Comparison of ENCODE assay signal across 7 mouse cellular contexts in genomic region chr1:156838177-156838576, GRCm38 (mm10). TPM values are rescaled to one million over a fixed set of nuclear protein-coding genes. Genes with fewer than 3 reads are reported as not detected.
DNase-seq lines count a peak whose midpoint lies in the region; ATAC-seq and TF ChIP-seq lines count a peak whose summit lies in the region.

Gene Angptl1 (plus strand): TSS chr1:156838562.

- ATAC-seq in lung, postnatal 0 days: no peak
- ATAC-seq in heart, embryonic 16.5 days (replicated peaks; ENCODE audit: extremely low read depth, insufficient read depth, low FRiP score): no peak
- no peak for ATAC-seq in stomach, postnatal 0 days (ENCODE audit: low FRiP score, low TSS enrichment)

- WGBS in lung, postnatal 0 days: 40% methylated on average over 4 of the region's 4 CpGs
- 68% methylated on average over 4 of the region's 4 CpGs for WGBS in heart, embryonic 16.5 days
- 31% methylated on average over 4 of the region's 4 CpGs for WGBS in stomach, postnatal 0 days

- H3K4me2 ChIP-seq in lung, postnatal 0 days (replicated peaks; ENCODE audit: low read depth, low read length): peak within 1 kb of the TSS; percentile 43
- peak within 1 kb of the TSS; percentile 59 for H3K4me2 ChIP-seq in heart, embryonic 16.5 days (ENCODE audit: low read depth, low read length)
- H3K4me2 ChIP-seq in stomach, postnatal 0 days (replicated peaks; ENCODE audit: low read depth): peak within 1 kb of the TSS; percentile 55

- no peak for TF ChIP-seq CTCF in lung, postnatal 0 days (IDR thresholded peaks at IDR 0.05)
- TF ChIP-seq CTCF in stomach, postnatal 0 days (IDR thresholded peaks at IDR 0.05; ENCODE audit: low read depth): no peak

- no peaks in the 10 kb centered on the region for H3K27me3 ChIP-seq in lung, postnatal 0 days (replicated peaks; ENCODE audit: insufficient read depth, low read length)
- H3K27me3 ChIP-seq in heart, embryonic 16.5 days (ENCODE audit: control insufficient read depth, insufficient read depth, low read length): no peaks in the 10 kb centered on the region
- no peaks in the 10 kb centered on the region for H3K27me3 ChIP-seq in stomach, postnatal 0 days (ENCODE audit: control insufficient read depth, insufficient read depth, low read length)

- no peak for TF ChIP-seq EP300 in lung, postnatal 0 days (IDR thresholded peaks at IDR 0.05)
- no peak for TF ChIP-seq EP300 in stomach, postnatal 0 days (optimal IDR thresholded peaks at IDR 0.05)

- H3K4me3 ChIP-seq in lung, postnatal 0 days (ENCODE audit: low read depth, low read length): 0 out of 2 replicates have a peak within 1 kb of the TSS, but pooled peaks have one; percentile 19
- H3K4me3 ChIP-seq in heart, embryonic 16.5 days (ENCODE audit: low read length): peak within 1 kb of the TSS; percentile 34
- peak within 1 kb of the TSS; percentile 31 for H3K4me3 ChIP-seq in stomach, postnatal 0 days (ENCODE audit: low read depth, low read length)

- H3K9ac ChIP-seq in lung, postnatal 0 days (replicated peaks; ENCODE audit: low read depth): 0 out of 2 replicates have a peak within 1 kb of the TSS, but pooled peaks have one; percentile 3
- H3K9ac ChIP-seq in heart, embryonic 16.5 days (ENCODE audit: low read length): peak within 1 kb of the TSS; percentile 55; the same call in 1 of the 2 replicates
- 0 out of 2 replicates have a peak within 1 kb of the TSS, but pooled peaks have one; percentile 18 for H3K9ac ChIP-seq in stomach, postnatal 0 days (ENCODE audit: low read length)

- peak; percentile 30 for DNase-seq in lung, postnatal 0 days (ENCODE audit: low spot score)
- DNase-seq in lung, adult 18-20 months: no peak
- peak; percentile 17 for DNase-seq in kidney, postnatal 14 days
- no peak for DNase-seq in stomach, postnatal 0 days (ENCODE audit: low spot score)
- DNase-seq in right cerebral cortex, postnatal 10 days (ENCODE audit: low spot score in 2 of 2): no peak
- no peak for DNase-seq in ovary, postnatal 14 days (ENCODE audit: low spot score)

- H3K4me1 ChIP-seq in lung, postnatal 0 days (ENCODE audit: insufficient read depth, low read depth, low read length): peaks cover 4% of the 10 kb centered on the region; the same call in 1 of the 2 replicates
- H3K4me1 ChIP-seq in heart, embryonic 16.5 days (ENCODE audit: control insufficient read depth, insufficient read depth, low read length): peaks cover 19% of the 10 kb centered on the region
- H3K4me1 ChIP-seq in stomach, postnatal 0 days (replicated peaks; ENCODE audit: control insufficient read depth, insufficient read depth): 0 out of 2 replicates have a peak, but pooled peaks cover 2% of the 10 kb centered on the region

- no peaks in the 10 kb centered on the region for H3K36me3 ChIP-seq in lung, postnatal 0 days (ENCODE audit: insufficient read depth, low read length)
- H3K36me3 ChIP-seq in heart, embryonic 16.5 days (ENCODE audit: control insufficient read depth, insufficient read depth): no peaks in the 10 kb centered on the region
- no peaks in the 10 kb centered on the region for H3K36me3 ChIP-seq in stomach, postnatal 0 days (ENCODE audit: control insufficient read depth, insufficient read depth, low read length)

- H3K27ac ChIP-seq in lung, postnatal 0 days (ENCODE audit: low read length): no peak within 1 kb of the TSS
- H3K27ac ChIP-seq in heart, embryonic 16.5 days (ENCODE audit: low read length): peak within 1 kb of the TSS; percentile 45
- H3K27ac ChIP-seq in stomach, postnatal 0 days (replicated peaks): peak within 1 kb of the TSS; percentile 67

- H3K9me3 ChIP-seq in lung, postnatal 0 days (ENCODE audit: low read length): no peaks in the 10 kb centered on the region
- H3K9me3 ChIP-seq in heart, embryonic 16.5 days (replicated peaks; ENCODE audit: control insufficient read depth, low read length): no peaks in the 10 kb centered on the region
- no peaks in the 10 kb centered on the region for H3K9me3 ChIP-seq in stomach, postnatal 0 days (ENCODE audit: control insufficient read depth, low read length)

RNA-seq across cellular contexts. Expression of gene Angptl1, which starts in this region (rescaled TPM):
- 0.68 and 0.85 TPM in 2 replicates for polyA plus RNA-seq in lung, postnatal 0 days (2015; fragmentation: Nextera tagmentation; extraction: Ambion mirVana)
- polyA plus RNA-seq in heart, embryonic 16.5 days (2015; fragmentation: Nextera tagmentation; extraction: Ambion mirVana): 3.0 and 3.8 TPM in 2 replicates
- 7.6 and 8.0 TPM in 2 replicates for polyA plus RNA-seq in stomach, postnatal 0 days (2015; fragmentation: Nextera tagmentation; extraction: Ambion mirVana)

Comparison
In these comparisons a context has a peak if more than half of its experiments do, and no peak if none do; other contexts are left out.
1. Peak in DNase-seq, H3K4me3 ChIP-seq, H3K9ac ChIP-seq and H3K4me2 ChIP-seq in lung, postnatal 0 days; RNA of the gene not detected or under 1 TPM.
2. H3K9ac ChIP-seq: peak in every context shown above with its lines; median percentile 55 in heart, embryonic 16.5 days; 18 in stomach, postnatal 0 days; 3 in lung, postnatal 0 days.